Mouse (Mus musculus) gastrocnemius, adult 2 months (tissue): ENCODE data around the gene Gfod1. TPM values are rescaled to one million over a fixed set of nuclear protein-coding genes. Genes with fewer than 3 reads are reported as not detected.
A peak's percentile ranks its signal among the peaks of the same experiment; 100 is the strongest.

Experiments
- DNase-seq: peaks from one replicate; pipeline ENCODE4 v3.0.0; 2022
- H3K27ac ChIP-seq: fragments of 200-600 bp; 2 replicates; pipeline ENCODE4 v1.8.1; 2022; ENCODE audit warnings: mild to moderate bottlenecking
- H3K4me3 ChIP-seq: fragments of 200-600 bp; 2 replicates; pipeline ENCODE4 v1.8.1; 2022; ENCODE audit warnings: mild to moderate bottlenecking, moderate library complexity
- CTCF ChIP-seq: fragments of 200-600 bp; IDR thresholded peaks from 2 replicates; pipeline ENCODE4 v1.8.1; 2022; ENCODE audit warnings: antibody characterized with exemption, mild to moderate bottlenecking, moderate library complexity
- intact Hi-C: fragments of 180-260 bp; cut with DNase I; formaldehyde crosslinking; loops from one replicate; pipeline ENCODE4 v1.15.1; 2025
- long read RNA-seq, 2 experiments: library from polyadenylated mRNA; stranded (forward); transcript quantifications; one replicate each; pipeline ENCODE4 v2.0.0; 2021
- total RNA-seq, 2 experiments: library from RNA; stranded (reverse); gene quantifications; 2 replicates each; pipeline ENCODE4 v1.2.3; 2021

The Gfod1 gene
- total RNA-seq = 1 to 10 TPM; 4.3 to 8.2 TPM
- long read RNA-seq, experiment 1, partial matches to known transcripts = 0 of 8 reads
- long read RNA-seq, experiment 1, other reads (novel, unspliced or antisense) = 8 of 8 reads
- long read RNA-seq, experiment 2, partial matches to known transcripts = 1 of 4 reads
- long read RNA-seq, experiment 2, other reads (novel, unspliced or antisense) = 3 of 4 reads

DNA sequence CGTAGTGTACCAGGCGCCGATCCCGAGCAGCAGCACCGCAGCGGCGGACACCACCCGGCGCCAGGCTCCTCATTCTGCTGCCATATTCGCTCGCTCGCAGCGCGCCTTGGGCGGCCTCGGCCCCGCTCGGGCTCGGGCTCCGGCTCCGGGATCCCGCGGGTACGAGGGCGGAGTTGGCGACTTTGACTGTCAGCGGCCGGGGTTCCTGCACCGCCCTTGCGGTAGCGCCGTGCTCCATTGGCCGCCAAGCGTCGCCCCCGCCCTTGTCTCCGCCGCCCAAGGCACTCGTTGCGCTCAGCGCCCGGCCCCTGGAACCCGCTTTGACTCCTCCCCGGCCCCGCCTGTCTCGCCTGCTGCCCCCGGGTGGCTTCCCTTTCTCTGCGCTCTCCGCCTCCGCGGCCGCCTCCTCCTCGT, at the start of gene Gfod1:
Gfod1 (minus strand) TSS at position 155 of the 414 bp plus-strand sequence.
- intact Hi-C loops = loop anchor here (2.0 kb wide), 1 partner anchor 103 kb away; no protein-coding TSS in a partner anchor
- H3K4me3 ChIP-seq = peak within 1 kb of the TSS; percentile 78
- TF ChIP-seq CTCF = peak; percentile 48
- DNase-seq = peak; percentile 99
- H3K27ac ChIP-seq = peak within 1 kb of the TSS; percentile 95

GRCm38 (mm10) chr13:43353356-43353755, 49.4 kb upstream of the Gfod1 start:
- no peak for TF ChIP-seq CTCF
- intact Hi-C loops = no loop called here
- Histone ChIP-seq H3K27ac (no peak overlapping the region), H3K4me3 (no peak overlapping the region)
- no peak for DNase-seq

DNA sequence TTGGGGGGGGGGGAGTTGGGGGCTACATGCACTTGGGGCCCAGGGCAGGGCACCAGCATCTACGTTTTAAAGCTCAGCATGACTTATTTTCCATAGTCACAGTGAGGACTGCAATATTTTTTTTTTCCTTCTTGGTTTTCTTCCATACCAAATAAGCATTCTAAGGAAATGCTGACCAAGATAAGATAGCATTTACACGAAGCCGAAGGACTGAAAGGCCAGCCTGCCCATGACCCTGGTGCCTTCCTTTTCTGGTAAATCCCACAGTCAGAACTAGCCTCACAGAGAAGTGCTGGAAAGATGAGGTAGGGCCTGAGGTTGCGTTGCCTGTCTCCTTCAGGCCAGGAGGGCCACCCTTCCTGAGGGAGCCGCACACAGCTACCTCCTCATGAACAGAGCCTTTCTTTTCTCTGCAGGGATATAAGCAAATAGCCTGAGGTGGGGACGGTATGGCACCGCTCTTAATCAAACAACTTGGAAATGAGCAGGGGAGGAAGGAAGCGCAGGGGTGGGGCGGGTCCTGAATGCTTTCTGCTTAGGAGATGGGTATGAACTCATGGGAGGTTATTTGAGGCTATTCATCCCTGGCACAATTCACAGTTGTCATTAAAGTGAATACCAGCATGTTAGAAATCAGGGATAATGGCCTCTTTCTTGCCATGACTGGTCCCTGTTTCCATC, 46.7 kb upstream of the Gfod1 start:
- H3K27ac ChIP-seq = peak overlapping the region; percentile 59
- no peak for TF ChIP-seq CTCF
- no peak for DNase-seq
- no peak overlapping the region for H3K4me3 ChIP-seq
- intact Hi-C loops = no loop called here

DNA sequence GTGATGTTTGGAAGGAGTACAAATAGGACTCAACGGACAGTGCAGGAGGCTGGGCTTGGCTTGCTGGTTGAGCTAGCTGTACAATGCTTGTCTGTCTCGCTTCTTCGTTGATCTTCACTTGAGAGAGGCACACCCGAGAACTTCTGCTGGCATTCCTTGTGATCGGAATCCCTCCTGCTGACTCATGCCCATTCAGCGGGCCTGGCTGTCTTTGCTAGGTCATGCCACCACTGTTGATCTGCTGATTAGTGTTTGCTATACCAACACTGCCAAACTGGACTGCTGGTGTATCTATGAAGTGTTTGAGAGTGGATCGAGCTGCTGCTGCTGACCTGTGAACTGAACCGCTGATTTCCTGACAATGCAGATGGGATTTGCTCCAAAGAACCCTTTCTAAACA, 45.4 kb upstream of the Gfod1 start:
- no peak overlapping the region for H3K4me3 ChIP-seq
- no peak for DNase-seq
- intact Hi-C loops = no loop called here
- H3K27ac ChIP-seq = no peak overlapping the region
- no peak for TF ChIP-seq CTCF

GRCm38 (mm10) chr13:43346825-43347224, 42.9 kb upstream of the Gfod1 start:
- no peak for TF ChIP-seq CTCF
- no peak overlapping the region for H3K4me3 ChIP-seq
- no peak overlapping the region for H3K27ac ChIP-seq
- DNase-seq = no peak
- intact Hi-C loops = no loop called here

DNA sequence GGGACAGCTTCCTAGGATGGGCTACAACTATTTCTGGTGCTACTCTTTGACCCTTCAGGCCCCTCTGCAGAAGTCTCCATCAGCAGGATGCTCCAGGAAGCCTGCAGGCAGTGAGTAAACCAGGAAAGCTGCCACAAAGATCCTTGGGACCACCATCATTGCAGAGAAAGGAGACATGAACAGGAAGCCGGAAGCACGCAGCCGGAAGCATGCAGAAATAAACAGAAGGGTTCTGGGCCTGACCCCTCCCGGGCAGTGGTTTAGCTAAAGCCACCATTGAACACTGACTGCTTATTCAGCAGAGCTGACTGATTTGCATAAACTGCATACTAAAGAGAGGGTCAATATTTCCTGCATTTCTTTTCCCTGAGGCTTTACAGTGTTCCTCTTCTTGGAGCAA, 34.7 kb upstream of the Gfod1 start:
- H3K27ac ChIP-seq = no peak overlapping the region
- H3K4me3 ChIP-seq = no peak overlapping the region
- no peak for TF ChIP-seq CTCF
- intact Hi-C loops = no loop called here
- no peak for DNase-seq

GRCm38 (mm10) chr13:43338001-43338400, 34.0 kb upstream of the Gfod1 start:
- TF ChIP-seq CTCF = no peak
- intact Hi-C loops = no loop called here
- Histone ChIP-seq H3K4me3 (no peak overlapping the region), H3K27ac (no peak overlapping the region)
- no peak for DNase-seq

DNA sequence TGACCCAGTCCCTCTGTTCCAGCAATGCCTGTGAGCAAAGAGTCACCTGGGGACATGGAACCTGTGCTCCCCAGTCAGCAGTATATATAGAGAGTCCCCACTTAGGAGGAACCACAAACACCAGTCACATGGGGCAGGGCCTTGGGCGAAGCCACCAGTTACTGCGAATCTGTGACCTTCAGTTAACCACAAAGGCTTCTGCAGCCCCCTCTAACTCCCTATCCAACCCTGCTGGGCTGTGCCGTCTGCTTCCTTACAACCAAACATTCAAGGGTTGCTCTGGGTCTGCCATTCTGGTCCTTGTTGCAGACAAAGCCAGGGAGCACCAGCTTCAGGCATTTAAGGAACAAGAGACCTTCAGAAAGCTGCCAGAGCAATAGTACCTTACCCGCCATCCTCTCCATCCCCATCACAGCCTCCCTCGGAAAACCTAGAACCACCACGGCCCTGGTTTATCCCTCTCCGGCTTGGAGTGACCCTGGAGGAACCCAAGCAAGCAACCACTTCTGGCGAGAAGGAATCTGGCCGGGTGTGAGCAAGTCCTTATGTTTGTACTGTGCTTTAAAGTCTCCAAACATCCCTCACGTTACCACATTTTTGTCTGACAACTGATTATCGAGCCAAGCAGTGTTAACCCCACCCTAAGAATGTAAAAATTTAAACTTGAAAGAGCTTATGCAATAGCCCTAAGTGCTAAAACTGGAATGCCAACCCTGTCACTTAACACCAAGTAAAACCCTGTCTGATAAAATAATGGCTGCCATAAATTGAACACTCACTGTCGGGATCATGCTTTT, 32.7 kb upstream of the Gfod1 start:
- no peak for TF ChIP-seq CTCF
- DNase-seq = no peak
- intact Hi-C loops = no loop called here
- Histone ChIP-seq H3K27ac (no peak overlapping the region), H3K4me3 (no peak overlapping the region)

DNA sequence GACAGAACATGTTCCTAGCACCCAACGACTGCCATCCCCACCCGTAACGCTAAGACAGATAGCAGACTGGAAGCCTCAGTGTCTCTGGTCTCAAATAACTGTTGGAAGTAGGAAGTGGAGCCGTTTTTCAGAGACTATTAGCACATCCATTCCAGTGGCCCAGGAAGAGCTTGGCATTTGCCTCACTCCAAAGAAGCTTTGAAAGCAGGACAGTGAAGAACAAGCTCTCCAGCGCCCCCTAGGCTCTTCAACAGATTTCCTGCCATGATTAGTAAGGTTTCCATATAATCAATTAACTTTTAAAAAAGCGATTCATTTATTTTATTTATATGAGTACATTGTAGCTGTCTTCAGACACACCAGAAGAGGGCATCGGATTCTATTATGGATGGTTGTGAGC, 28.6 kb upstream of the Gfod1 start:
- Histone ChIP-seq H3K4me3 (no peak overlapping the region), H3K27ac (no peak overlapping the region)
- intact Hi-C loops = no loop called here
- TF ChIP-seq CTCF = peak; percentile 60
- DNase-seq = peak; percentile 48

- Histone ChIP-seq H3K27ac (no peak overlapping the region), H3K4me3 (no peak overlapping the region)
- no peak for TF ChIP-seq CTCF
- DNase-seq = peak; percentile 22
- intact Hi-C loops = no loop called here
Measured at GRCm38 (mm10) chr13:43331721-43332444, 27.9 kb upstream of the Gfod1 start.

DNA sequence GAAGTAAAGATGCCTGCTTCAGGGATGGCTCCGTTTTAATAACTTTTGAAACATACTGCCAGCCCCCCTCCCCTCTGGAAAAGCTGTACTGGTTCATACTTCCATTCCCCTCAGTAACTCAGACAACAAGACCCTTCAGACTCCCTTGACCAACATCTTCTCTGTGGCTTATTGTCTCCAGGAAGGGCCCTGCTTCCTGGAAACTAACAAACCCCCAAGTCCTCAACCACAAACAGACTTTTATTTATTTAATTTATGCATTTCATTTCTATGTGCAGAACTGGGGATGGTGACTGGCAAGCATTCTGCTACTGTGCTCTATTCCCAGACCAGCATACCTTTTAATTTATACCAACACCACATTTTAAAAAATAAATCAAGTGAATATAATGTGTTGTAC, 21.5 kb upstream of the Gfod1 start:
- Histone ChIP-seq H3K27ac (no peak overlapping the region), H3K4me3 (no peak overlapping the region)
- intact Hi-C loops = no loop called here
- no peak for DNase-seq
- no peak for TF ChIP-seq CTCF

DNA sequence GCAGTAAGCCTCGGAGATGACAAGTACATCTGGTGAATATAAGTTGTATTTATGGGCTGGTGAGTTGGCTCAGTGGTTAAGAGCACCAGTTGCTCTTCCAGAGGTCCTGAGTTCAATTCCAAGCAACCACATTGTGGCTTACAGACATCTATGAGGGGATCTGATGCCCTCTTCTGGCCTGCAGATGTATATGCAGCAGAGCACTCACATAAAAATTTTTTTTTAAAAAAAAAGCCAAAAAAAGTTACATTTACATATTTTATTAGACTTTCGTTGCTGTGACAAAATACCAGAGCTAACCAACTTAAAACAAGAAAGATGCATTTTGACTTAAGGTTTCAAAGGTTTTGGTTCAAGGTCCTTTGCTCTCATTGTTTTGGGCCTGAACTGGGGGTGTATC, 17.5 kb upstream of the Gfod1 start:
- H3K27ac ChIP-seq = no peak overlapping the region
- no peak overlapping the region for H3K4me3 ChIP-seq
- intact Hi-C loops = loop anchor here (2.0 kb wide), 1 partner anchor 139 kb away; no protein-coding TSS in a partner anchor
- peak; percentile 59 for TF ChIP-seq CTCF
- DNase-seq = no peak
